ENCODE assay signal across 19 mouse cellular contexts in the genomic region with DNA sequence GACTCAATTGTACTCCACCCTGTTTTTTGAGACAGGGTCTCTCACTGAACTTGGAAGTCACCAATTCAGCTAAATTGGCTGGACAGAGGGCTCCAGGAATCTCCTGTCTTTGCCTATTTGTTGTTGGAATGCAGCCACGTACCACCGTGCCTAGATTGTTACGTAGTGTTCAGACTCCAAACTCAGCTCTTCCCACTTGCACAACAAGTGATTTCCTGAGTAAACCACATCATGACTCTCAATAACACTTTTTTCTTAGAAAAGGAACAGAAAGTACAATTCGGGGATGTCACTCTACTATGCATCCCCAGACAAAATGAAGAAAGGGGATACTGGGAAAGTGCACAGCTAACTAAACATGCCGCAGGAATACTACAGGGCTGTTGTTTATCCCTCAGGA. TPM values are rescaled to one million over a fixed set of nuclear protein-coding genes. Genes with fewer than 3 reads are reported as not detected.
DNase-seq lines count a peak whose midpoint lies in the region; ATAC-seq and TF ChIP-seq lines count a peak whose summit lies in the region.
"Had no signal": no experiment of that assay in that cellular context is flagged by ENCODE, and none has a peak within 500 bp of the region (broad histone marks: within the 10 kb centered on the region; RNA-seq: fewer than 3 reads in every experiment).

No protein-coding gene starts in this region.

- no peak overlapping the region for H3K4me2 ChIP-seq in lung, postnatal 0 days (replicated peaks; ENCODE audit: low read depth, low read length)
- H3K4me2 ChIP-seq: embryonic facial prominence, embryonic 13.5 days; forebrain, embryonic 12.5 days; heart, embryonic 13.5 days; hindbrain, embryonic 13.5 days had no signal

- no peak for TF ChIP-seq POLR2A in lung, adult 2 months (IDR thresholded peaks at IDR 0.05; ENCODE audit: borderline replicate concordance, extremely low read depth, low read depth, low read length)

- WGBS in lung, postnatal 0 days, result 66% methylated on average over 5 of the region's 5 CpGs
- 67% methylated on average over 5 of the region's 5 CpGs for WGBS in lung, adult 2 months

- no peaks in the 10 kb centered on the region for H3K36me3 ChIP-seq in lung, postnatal 0 days (ENCODE audit: insufficient read depth, low read length)
- H3K36me3 ChIP-seq: embryonic facial prominence, embryonic 13.5 days; forebrain, embryonic 12.5 days; heart, embryonic 13.5 days; hindbrain, embryonic 13.5 days had no signal

- intact Hi-C loops in heart, postnatal 10 days (cut with DNase I), result no loop called here
- intact Hi-C loops in gastrocnemius, postnatal 14 days (cut with DNase I; ENCODE audit: low total_unique reads), result no loop called here

- H3K4me3 ChIP-seq in lung, postnatal 0 days (ENCODE audit: low read depth, low read length), result no peak overlapping the region
- no peak overlapping the region for H3K4me3 ChIP-seq in lung, adult 2 months (replicated peaks; ENCODE audit: extremely low read depth, low read depth, low read length)
- H3K4me3 ChIP-seq: embryonic facial prominence, embryonic 13.5 days; forebrain, embryonic 12.5 days; heart, embryonic 13.5 days; hindbrain, embryonic 13.5 days had no signal

- TF ChIP-seq CTCF in lung, postnatal 0 days (IDR thresholded peaks at IDR 0.05), result no peak
- no peak for TF ChIP-seq CTCF in lung, adult 2 months (IDR thresholded peaks at IDR 0.05; ENCODE audit: insufficient read depth, low read length)

- peak; percentile 5 for DNase-seq in heart, adult 8-10 months (ENCODE audit: low spot score)
- DNase-seq in heart, postnatal 10 days, result no peak
- DNase-seq in lung, postnatal 0 days (ENCODE audit: low spot score), result peak; percentile 28
- no peak for DNase-seq in lung, adult 2 months
- DNase-seq in right cerebral cortex, postnatal 36 days (ENCODE audit: low spot score in 2 of 2), result no peak
- no peak for DNase-seq in gastrocnemius, postnatal 14 days
- DNase-seq: adrenal gland, postnatal 10 days; cerebellum, adult 11 months; cerebellum, adult 9-10 months; cerebellum, postnatal 25 days; gastrocnemius, postnatal 10 days; heart, postnatal 4 days had no signal

- no peak for ATAC-seq in lung, postnatal 0 days
- ATAC-seq in granulocyte monocyte progenitor cell, adult 5-6 weeks (replicated peaks; ENCODE audit: poor library complexity, severe bottlenecking), result peak; percentile 89
- ATAC-seq in monocyte, adult 5-6 weeks (replicated peaks; ENCODE audit: insufficient number of reproducible peaks, low FRiP score, low TSS enrichment, poor library complexity, severe bottlenecking), result 0 out of 2 replicates have a peak, but pooled peaks have one; percentile 53
- ATAC-seq: forebrain, embryonic 16.5 days had no signal

- no peak for TF ChIP-seq EP300 in lung, postnatal 0 days (IDR thresholded peaks at IDR 0.05)

- H3K27ac ChIP-seq in lung, postnatal 0 days (ENCODE audit: low read length), result no peak overlapping the region
- H3K27ac ChIP-seq: embryonic facial prominence, embryonic 13.5 days; forebrain, embryonic 12.5 days; heart, embryonic 13.5 days; hindbrain, embryonic 13.5 days had no signal

- H3K9ac ChIP-seq in lung, postnatal 0 days (replicated peaks; ENCODE audit: low read depth), result no peak overlapping the region
- H3K9ac ChIP-seq: embryonic facial prominence, embryonic 13.5 days; forebrain, embryonic 12.5 days; heart, embryonic 13.5 days; hindbrain, embryonic 13.5 days had no signal

- no peaks in the 10 kb centered on the region for H3K27me3 ChIP-seq in lung, postnatal 0 days (replicated peaks; ENCODE audit: insufficient read depth, low read length)
- H3K27me3 ChIP-seq: embryonic facial prominence, embryonic 13.5 days; forebrain, embryonic 12.5 days; heart, embryonic 13.5 days; hindbrain, embryonic 13.5 days had no signal

- H3K4me1 ChIP-seq in lung, postnatal 0 days (ENCODE audit: insufficient read depth, low read depth, low read length), result peaks cover 3% of the 10 kb centered on the region; the same call in 1 of the 2 replicates
- no peaks in the 10 kb centered on the region for H3K4me1 ChIP-seq in lung, adult 2 months (ENCODE audit: control insufficient read depth, insufficient read depth, low read length)
- H3K4me1 ChIP-seq: embryonic facial prominence, embryonic 13.5 days; forebrain, embryonic 12.5 days; heart, embryonic 13.5 days; hindbrain, embryonic 13.5 days had no signal

- no peaks in the 10 kb centered on the region for H3K9me3 ChIP-seq in lung, postnatal 0 days (ENCODE audit: low read length)
- H3K9me3 ChIP-seq: embryonic facial prominence, embryonic 13.5 days; forebrain, embryonic 12.5 days; heart, embryonic 13.5 days; hindbrain, embryonic 13.5 days had no signal

RNA-seq across cellular contexts. Expression of a gene that starts 47.4 kb away (rescaled TPM):
- total RNA-seq in heart, adult 8-10 months (2022), result 10 to 100 TPM; 13.4 to 16.5 (median 15.0) TPM
- total RNA-seq in heart, postnatal 10 days (2021), result 10 to 100 TPM; 17.7 to 20.2 TPM
- 13.5 and 14.2 TPM in 2 replicates for polyA plus RNA-seq in lung, postnatal 0 days (2015; fragmentation: Nextera tagmentation; extraction: Ambion mirVana)
- 5.8 and 6.4 TPM in 2 replicates for polyA plus RNA-seq in lung, adult 2 months (2012; rRNA removed)
- 1.1 and 2.1 TPM in 2 replicates for total RNA-seq in granulocyte monocyte progenitor cell, adult 5-6 weeks (2014; fragmentation: Nextera tagmentation)
- total RNA-seq in granulocyte monocyte progenitor cell, adult 5-6 weeks (2017), result 1.5 and 1.8 TPM in 2 replicates
- 7.4 to 8.9 TPM (median 8.6 TPM) in 3 replicates for total RNA-seq in monocyte, adult 5-6 weeks (2017)
- total RNA-seq in gastrocnemius, postnatal 14 days (2021), result 10 to 100 TPM; 13.5 to 19.1 TPM

Comparison
In these comparisons a context has a peak if more than half of its experiments do, and no peak if none do; other contexts are left out.
1. DNase-seq: peak in heart, adult 8-10 months (single experiment) and lung, postnatal 0 days (single experiment); none in heart, postnatal 10 days (0 of 2), lung, adult 2 months (single experiment), right cerebral cortex, postnatal 36 days (0 of 2) and gastrocnemius, postnatal 14 days (single experiment).